Mouse (Mus musculus) kidney, adult 2 months (tissue): ENCODE results near the gene Maco1. TPM values are rescaled to one million over a fixed set of nuclear protein-coding genes. Genes with fewer than 3 reads are reported as not detected.

ENCODE experiments used
- DNase-seq: peaks from one replicate; pipeline ENCODE4 v3.0.0; 2021
- H3K27ac ChIP-seq: fragments of 200-500 bp; 2 replicates; pipeline ENCODE4 v1.5.1; 2012; ENCODE audit warnings: low read depth, low read length, control low read depth, inconsistent platforms; ENCODE audit not compliant: insufficient read depth
- H3K27me3 ChIP-seq: fragments of 200-500 bp; replicated peaks from 2 replicates; pipeline ENCODE4 v1.6.1; 2012; ENCODE audit warnings: mild to moderate bottlenecking, moderate library complexity, low read length, inconsistent platforms; ENCODE audit not compliant: control insufficient read depth, insufficient read depth
- H3K36me3 ChIP-seq: fragments of 200-500 bp; 2 replicates; pipeline ENCODE4 v1.6.1; 2012; ENCODE audit warnings: mild to moderate bottlenecking, moderate library complexity, low read length, inconsistent platforms; ENCODE audit not compliant: control insufficient read depth, insufficient read depth
- H3K4me1 ChIP-seq: fragments of 200-500 bp; 2 replicates; pipeline ENCODE4 v1.6.1; 2011; ENCODE audit warnings: low read length; ENCODE audit not compliant: control insufficient read depth, insufficient read depth
- H3K4me3 ChIP-seq: fragments of 200-500 bp; 2 replicates; pipeline ENCODE4 v1.5.1; 2011; ENCODE audit warnings: mild to moderate bottlenecking, low read depth, low read length, control low read depth; ENCODE audit not compliant: insufficient read depth
- CTCF ChIP-seq: fragments of 200-500 bp; conservative IDR thresholded peaks from 2 replicates; pipeline ENCODE4 v1.5.1; 2011; ENCODE audit warnings: low read depth, mild to moderate bottlenecking, control low read depth, low read length, moderate library complexity, mixed read lengths; ENCODE audit not compliant: insufficient read depth, insufficient read length
- POLR2A ChIP-seq: fragments of 200-500 bp; IDR thresholded peaks from one replicate; pipeline ENCODE4 v1.6.1; 2011; ENCODE audit warnings: low read depth, low read length, control low read depth
- WGBS: fragments of 180-500 bp; shearing (Covaris S2); methylation state at CpG from one replicate; pipeline ENCODE4 v1.1.7; 2018; 5-methylcytosine and 5-hydroxymethylcytosine counted together
- polyA plus RNA-seq: library from polyadenylated mRNA; depleted of rRNA; stranded (reverse); fragments of >200 nt; gene quantifications from 2 replicates; pipeline ENCODE4 v1.2.3, GENCODE M21; 2012

The Maco1 gene
- polyA plus RNA-seq, 1 experiment = 10.8 TPM

GRCm38 (mm10) chr4:134774126-134774525 is 79.0 kb downstream of the Maco1 start:
- no peaks in the 10 kb centered on the region for H3K36me3 ChIP-seq
- 83% methylated on average over 6 of the region's 6 CpGs for WGBS
- no peak overlapping the region for H3K4me3 ChIP-seq
- H3K27me3 ChIP-seq = no peaks in the 10 kb centered on the region
- no peaks in the 10 kb centered on the region for H3K4me1 ChIP-seq
- TF ChIP-seq POLR2A = no peak
- no peak for TF ChIP-seq CTCF
- H3K27ac ChIP-seq = no peak overlapping the region
- no peak for DNase-seq

GRCm38 (mm10) chr4:134772805-134773674 is 80.1 kb downstream of the Maco1 start:
- 63% methylated on average over 4 of the region's 4 CpGs for WGBS
- no peak overlapping the region for H3K4me3 ChIP-seq
- peaks cover 7% of the 10 kb centered on the region for H3K4me1 ChIP-seq
- H3K36me3 ChIP-seq = no peaks in the 10 kb centered on the region
- DNase-seq = no peak
- H3K27ac ChIP-seq = no peak overlapping the region
- no peak for TF ChIP-seq POLR2A
- no peaks in the 10 kb centered on the region for H3K27me3 ChIP-seq

- no peak overlapping the region for H3K27ac ChIP-seq
- WGBS = 86% methylated on average over 7 of the region's 7 CpGs
- H3K36me3 ChIP-seq = no peaks in the 10 kb centered on the region
- DNase-seq = no peak
- peaks cover 13% of the 10 kb centered on the region for H3K4me1 ChIP-seq
- no peaks in the 10 kb centered on the region for H3K27me3 ChIP-seq
- H3K4me3 ChIP-seq = no peak overlapping the region
- TF ChIP-seq CTCF = no peak
- no peak for TF ChIP-seq POLR2A
These were observed 83.3 kb downstream of the Maco1 start for GRCm38 (mm10) chr4:134769891-134770290.

- Histone ChIP-seq H3K4me1 (peaks cover 17% of the 10 kb centered on the region), H3K27me3 (no peaks in the 10 kb centered on the region), H3K27ac (no peak overlapping the region), H3K36me3 (no peaks in the 10 kb centered on the region), H3K4me3 (no peak overlapping the region)
- peak; percentile 69 for DNase-seq
- TF ChIP-seq POLR2A (no peak), CTCF (0 out of 2 replicates have a peak, but pooled peaks have one; percentile 4)
- 57% methylated on average over 7 of the region's 7 CpGs for WGBS
These were observed 83.9 kb downstream of the Maco1 start for GRCm38 (mm10) chr4:134769081-134769811.

GRCm38 (mm10) chr4:134768226-134768888 is 84.8 kb downstream of the Maco1 start:
- Histone ChIP-seq H3K36me3 (no peaks in the 10 kb centered on the region), H3K27me3 (no peaks in the 10 kb centered on the region), H3K27ac (no peak overlapping the region), H3K4me3 (peak overlapping the region; percentile 44), H3K4me1 (peaks cover 22% of the 10 kb centered on the region)
- DNase-seq = no peak
- no peak for TF ChIP-seq POLR2A
- TF ChIP-seq CTCF = no peak
- 17% methylated on average over 21 of the region's 21 CpGs for WGBS

GRCm38 (mm10) chr4:134767426-134768225 is 85.5 kb downstream of the Maco1 start, which contains the start of gene Ldlrap1:
Ldlrap1 (minus strand) TSS chr4:134768024.
- Histone ChIP-seq H3K27ac (peak within 1 kb of the TSS; percentile 60), H3K4me3 (peak within 1 kb of the TSS; percentile 81), H3K27me3 (no peaks in the 10 kb centered on the region), H3K36me3 (no peaks in the 10 kb centered on the region), H3K4me1 (peaks cover 22% of the 10 kb centered on the region)
- DNase-seq = peak; percentile 90
- TF ChIP-seq POLR2A = no peak
- TF ChIP-seq CTCF = no peak
- under 1% methylated on average over 77 of the region's 80 CpGs for WGBS
